Mouse (Mus musculus) mesoderm, embryonic 11.5 days (tissue): ENCODE data around the gene Clrn2.
A peak's percentile ranks its signal among the peaks of the same experiment; 100 is the strongest.
"Not testable (repeated sequence)": the region's sequence is repeated elsewhere in the genome, so short reads cannot be mapped to it uniquely, and the experiment has no call there.

Source experiments
- DNase-seq: peaks from one replicate; pipeline ENCODE4 v3.0.0-alpha.2; 2012; ENCODE audit warnings: low read depth, low spot score

The Clrn2 gene

DNA sequence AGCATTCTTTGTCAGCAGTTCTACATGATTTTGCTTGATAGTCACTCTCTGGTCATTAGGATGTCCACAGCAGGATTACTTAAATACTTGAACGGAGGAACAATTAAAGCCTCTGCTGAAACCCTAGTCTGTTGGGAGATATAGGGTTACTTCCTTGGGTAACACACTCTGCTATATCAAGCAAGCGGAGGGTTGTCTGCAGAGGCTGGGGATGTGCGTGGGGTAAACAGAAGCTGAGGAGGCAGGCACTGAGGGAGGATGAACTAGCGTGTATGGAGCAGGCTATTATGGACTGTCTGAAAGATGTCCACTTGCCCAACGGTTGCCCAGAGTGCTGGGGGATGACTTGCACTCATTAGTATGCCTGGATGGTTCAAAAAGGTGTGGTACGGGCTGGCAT is at the start of gene Clrn2:
Gene Clrn2, plus strand, starts transcription at position 301 of the 400 bp plus-strand sequence.
- no peak for DNase-seq

DNA sequence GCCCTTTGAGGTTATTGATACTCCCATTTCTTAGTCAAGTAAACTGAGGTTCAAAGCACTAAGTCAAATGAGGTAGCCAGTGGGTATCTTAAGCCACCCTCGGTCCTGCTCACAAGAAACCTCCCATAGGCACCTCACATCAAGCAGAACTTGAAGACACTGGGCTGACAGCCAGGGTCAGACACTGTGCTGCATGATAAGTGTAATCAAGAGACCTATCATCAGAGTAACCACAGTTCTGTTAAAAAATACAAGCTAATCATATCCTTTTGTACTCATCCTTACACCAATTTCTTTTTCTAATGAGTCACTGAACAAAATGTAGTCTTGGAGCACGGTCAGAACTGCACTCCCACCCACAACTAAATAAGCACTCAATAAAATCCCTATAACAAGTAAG is 47.4 kb upstream of the Clrn2 start:
- no peak for DNase-seq

DNA sequence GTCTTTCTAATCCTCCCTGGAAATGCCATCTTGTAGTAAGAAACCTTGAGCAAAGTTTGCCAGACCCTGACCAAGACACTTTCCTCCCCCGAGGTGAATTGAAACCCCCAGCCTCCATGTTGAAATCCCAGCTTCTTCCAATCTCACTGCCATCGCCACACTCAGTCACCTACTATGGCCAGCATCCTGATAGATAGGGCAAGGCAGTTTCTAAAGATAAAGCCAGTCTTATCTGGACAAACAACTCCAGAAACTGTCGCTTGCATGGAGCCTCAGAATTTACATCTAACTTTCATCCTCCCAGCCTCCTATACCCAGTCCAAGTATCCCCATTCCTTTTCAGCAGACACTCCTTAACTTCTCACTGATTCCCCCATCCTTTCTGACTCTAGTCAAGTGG is 37.1 kb upstream of the Clrn2 start:
- DNase-seq, result no peak

DNA sequence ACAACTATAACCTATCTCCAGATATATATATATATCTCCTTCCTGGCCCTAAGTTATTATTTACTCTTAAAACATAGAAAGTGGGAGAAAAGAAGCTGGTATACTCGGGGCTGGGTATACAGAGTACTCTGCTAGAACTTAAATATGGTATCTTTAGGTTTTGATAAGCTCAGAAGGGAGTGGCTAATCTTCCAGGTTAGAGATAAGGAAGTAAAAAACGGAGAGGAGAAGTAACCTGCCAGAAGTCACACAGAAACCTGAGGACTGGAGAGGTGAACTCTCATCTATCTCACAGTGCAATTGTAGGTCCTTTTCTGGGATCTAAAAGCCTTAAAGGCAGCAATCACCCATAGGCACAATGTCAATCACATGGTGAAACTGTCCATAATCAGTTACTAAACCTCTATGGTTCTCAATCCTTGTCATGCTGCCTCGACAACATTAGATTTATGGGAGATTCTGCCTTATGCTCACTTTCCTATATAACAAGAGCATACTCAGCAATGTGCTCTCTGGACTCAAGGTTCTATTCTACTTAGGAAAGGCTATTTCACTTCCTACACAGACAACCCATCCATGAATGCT is 35.6 kb upstream of the Clrn2 start:
- no peak for DNase-seq

DNA sequence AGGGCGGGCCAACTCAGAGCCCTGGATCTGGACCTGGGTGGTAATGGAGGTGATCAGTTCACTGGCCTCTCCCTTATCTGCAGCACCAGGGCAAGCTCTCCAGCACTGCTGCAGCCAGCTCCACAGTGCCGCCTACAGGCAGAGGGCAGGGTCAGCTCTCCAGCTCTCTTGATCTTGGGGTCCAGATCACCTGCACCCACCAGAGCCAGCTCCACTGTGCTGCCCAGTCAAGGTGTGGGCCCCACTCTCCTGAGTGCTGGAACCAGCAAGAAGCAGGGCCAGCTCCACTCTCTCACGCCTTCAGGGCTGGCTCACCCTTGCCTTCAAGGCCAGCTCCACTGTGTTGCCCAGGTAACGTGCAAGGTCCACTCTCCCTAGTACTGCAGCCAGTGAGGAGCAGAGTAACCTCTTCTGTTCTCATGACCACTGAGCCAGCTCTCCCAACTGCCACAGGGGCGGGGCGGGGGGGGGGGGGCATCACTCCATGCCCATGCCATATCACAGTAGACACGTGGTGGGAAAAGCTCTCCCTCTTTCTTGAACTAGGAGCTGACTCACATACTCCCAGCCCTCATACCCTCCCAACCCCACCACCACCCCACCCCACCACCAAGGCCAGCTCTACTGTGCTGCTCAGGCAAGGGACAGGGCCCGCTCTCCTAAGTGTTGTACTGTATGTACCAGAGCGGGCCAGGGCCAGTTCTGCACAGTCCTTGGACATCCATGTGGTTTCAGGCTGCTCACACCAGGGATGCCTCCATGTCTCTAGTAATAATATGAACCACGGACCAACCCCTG is 33.5 kb upstream of the Clrn2 start:
- DNase-seq, result peak; percentile 23

DNA sequence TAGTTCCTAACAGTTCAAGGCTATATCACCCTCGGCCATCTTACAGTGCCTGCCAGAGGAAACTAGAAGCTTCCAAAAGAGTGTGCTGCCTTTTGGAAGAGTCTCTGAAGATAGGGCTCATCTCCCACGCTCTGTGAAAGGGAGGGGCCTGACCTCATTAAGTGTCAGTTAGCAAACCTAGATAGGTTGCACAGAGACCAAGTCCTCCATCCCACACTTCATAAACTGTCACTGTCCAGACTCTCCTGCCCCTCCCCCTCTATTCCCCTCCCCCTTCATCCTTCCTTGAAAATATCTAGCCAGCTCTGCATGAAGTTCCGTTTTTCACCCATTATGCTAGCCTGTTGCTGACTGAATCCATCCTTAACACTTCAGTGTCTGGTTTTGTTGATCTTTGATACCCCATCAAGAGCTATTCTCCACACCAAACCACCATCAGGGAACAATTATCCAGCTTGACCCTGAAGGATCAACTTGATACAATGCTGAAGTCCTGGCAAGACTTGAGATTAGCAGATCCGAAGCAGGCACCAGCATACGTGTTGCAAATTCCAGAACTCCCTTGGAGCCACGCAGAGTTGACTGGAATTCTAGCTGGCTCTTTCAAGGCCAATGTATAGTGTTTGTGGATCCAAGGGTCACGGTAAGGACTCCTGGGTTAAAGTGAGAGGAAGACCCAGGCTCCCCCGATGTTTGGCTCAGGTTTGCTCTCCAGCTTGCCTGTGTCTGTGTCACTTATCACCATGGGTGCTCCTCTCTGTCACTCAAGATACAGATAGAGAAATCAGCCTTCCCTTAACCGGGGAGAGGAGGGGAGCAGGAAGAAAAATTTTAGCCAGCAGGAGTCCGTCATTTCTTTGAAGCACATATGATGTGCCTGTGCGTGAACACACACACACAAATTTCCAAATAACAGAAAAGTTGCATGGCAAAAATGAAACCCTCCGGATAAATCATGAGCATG is 31.4 kb upstream of the Clrn2 start:
- DNase-seq, result peak; percentile 29

DNA sequence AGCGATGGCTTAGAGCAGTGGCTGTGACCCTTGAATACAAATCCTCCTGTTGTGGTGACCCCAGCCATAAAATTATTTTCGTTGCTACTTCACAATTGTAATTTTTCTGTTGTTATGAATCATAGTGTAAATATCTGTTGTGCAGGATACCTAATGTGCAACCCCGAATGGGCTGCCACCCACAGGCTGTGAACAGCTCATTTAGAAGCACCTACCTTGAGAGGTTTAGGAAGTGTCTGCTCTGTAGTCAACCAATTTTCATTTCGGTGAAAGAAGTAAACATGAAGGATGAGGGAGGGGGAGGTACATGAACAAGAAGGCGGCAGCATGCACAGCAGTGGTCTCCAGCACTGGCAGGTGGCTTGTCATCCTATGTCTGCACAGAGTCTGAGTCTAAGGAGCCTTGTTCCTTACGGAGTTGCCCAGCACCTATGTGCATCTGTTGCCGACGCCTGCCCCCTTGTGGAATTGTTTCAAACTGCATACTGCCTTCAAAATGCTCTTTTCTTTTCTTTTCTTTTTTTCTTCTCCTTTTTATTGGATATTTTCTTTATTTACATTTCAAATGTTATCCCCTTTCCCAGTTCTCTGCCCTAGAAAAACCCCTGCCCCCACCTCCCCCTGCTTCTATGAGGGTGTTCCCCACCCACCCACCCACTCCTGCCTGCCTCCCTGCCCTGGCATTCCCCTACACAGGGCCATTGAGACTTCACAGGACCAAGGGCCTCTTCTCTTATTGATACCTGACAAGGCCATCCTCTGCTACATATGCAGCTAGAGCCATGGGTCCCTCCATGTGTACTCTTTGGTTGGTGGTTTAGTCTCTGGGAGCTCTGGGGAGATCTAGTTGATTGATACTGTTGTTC is 29.3 kb upstream of the Clrn2 start:
- peak; percentile 70 for DNase-seq

DNA sequence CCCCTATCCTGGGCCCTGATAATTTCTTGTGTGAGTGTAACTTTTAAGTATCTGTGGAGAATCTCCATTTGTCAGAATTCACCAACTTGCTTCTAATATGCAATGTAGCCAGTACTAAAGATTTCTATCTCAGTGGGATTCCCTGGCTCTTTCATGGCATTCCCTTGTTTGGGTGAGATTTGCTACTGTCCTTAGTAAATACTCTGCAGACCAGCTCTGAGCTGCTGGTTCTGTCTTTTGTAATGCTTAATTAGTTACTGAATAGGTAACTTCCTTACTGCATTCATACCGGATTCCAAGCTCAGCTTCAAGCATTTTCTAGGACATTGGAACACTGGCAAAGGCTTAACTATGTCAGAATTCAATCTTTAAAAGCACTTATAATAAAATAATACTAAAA is 27.8 kb upstream of the Clrn2 start:
- not testable (repeated sequence) for DNase-seq

DNA sequence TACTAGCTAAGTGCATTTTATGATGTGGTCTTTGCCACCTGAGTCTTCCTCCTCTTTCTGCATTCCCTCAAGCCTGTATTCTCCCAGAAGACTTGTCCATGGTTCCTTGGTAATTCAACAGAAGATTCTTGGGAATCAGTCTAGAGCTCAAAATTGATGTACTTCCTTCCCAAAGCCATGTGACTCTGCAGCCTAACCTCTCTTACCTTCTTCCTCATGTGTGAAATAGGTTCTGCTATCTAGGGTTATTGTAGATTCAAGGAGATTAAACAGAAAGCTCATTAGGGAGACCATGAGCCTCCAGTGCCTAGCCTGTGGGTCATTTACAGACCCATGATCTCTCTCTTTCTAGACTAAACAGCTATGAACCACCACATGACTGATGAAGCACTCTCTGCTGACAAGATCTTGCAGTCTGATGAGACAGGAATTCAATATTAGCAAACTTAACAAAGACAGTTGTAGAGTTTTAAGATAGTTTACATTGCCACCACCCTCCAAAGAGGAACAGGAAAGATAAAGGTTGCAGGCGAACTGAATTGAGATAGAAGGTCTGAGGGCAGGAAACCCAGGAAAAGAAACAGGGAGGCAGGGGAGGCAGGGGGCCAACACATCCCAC is 27.0 kb upstream of the Clrn2 start:
- no peak for DNase-seq

DNA sequence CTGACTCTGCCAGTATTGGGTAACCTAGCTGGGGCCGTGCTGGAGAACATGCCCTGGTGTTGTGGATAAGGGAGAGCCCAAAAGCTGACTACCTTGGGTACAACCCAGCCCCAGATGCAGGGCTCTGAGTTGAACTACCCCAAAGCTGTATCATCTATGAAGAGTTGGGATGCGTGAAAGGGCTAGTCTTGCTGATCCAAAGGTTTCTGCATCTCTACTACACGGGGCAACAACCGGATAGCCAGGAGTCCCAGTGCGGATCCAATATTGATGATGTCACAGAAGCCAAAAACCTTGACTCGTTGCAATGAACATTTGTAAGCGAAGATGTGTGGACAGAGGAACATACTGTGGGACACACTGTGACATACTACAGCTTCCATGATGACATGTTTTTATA is 25.7 kb upstream of the Clrn2 start:
- DNase-seq, result no peak

DNA sequence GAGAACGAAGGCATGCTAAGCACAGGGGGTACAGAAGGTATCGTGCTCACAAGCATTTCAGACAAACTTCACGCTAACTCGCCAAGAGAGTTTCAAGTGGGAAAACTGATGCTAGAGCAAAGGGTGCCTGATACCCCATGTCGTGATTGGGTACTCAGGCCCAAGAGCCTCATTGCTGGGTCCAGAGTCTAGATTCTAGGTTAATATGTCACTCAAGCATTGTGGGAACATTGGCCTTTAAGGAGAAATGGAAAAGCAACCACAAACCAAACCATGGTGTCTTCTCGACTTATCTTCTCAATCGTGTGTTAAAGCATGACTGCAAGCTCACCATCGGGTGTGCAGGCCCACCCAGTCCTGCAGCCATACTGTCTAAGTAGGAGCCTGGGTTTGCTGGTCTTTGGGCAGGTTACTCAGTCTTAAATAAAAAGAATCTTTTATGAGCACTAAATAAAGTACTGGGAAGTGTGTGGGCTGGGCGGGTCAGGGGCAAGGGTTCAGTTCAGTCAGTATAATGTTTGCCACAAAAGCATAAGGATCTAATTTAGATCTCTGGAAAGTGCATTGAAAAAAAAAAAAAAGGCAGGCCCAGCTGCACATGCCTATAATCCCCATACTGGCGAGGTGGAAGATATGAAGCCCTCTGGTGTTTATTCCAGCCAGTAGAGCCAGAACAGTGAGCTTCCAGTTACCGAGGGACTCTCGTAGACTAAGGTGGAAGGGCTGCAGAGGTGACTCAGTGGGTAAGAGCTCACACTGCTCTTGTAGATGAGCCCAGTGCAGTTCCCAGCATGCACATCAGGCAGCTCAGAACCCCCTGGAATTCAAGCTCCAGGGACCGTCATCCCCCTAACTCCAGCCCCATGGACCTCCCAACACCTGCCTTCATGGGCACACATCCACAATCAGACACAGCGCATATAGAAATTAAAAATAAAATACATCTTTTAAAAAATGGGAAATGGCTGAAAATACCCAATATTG is 17.3 kb upstream of the Clrn2 start:
- no peak for DNase-seq

DNA sequence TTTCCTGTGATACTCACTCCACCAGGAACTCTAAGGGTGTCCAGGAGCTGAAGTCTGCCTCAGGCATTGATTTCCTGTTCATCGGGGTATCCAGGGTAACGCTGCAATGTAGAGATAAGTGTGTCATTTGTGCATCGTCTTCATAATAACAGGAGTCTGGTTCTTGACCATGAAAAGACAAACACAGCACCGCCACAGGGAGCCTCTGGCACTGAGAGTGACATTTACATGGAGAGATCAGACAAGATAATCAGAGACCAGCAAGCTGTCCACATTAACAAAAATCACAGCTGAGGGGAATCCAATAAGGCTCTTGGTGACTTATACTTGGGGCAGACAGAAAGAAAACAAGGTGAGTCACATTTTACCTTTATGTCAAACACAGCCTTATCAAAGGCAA is 15.7 kb upstream of the Clrn2 start:
- DNase-seq, result no peak

DNA sequence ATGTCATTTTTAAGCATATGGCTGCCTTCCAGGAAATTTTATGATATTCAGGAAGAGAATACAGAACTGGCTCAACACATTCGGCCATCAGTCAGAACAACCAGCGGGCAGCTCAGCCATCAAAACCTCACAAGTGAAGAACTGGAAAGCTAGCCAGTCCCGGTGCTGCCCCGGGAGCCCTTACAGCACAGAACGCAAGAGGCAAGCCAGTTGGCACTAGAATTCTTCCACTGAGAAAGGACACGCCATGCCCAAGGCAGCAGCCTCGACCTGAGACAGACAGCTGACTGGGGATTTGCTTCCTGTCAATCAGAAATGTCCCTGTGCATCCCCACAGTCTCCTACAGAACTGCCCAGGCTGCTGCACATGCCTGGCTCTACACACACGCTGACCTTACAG is 15.2 kb upstream of the Clrn2 start:
- DNase-seq, result no peak

DNA sequence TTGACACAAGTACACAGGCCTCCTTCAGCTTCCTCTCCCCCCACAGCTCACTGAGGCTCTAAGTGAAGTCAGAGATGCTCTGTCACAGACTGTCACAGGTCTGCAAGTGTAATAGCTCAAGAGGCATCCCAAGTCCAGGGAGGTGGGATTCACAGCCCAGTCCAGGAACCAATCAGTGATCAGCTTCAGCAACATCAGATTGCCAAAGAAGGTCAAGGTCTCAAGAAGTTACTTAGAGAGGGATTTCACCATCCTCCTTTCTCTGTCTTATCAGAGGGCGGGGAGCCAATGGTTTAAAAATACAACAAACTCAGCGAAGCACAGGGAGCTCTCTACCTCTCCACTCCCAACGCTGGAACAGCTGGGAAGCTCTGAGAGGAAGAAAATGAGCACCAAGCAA is 12.4 kb upstream of the Clrn2 start:
- no peak for DNase-seq

DNA sequence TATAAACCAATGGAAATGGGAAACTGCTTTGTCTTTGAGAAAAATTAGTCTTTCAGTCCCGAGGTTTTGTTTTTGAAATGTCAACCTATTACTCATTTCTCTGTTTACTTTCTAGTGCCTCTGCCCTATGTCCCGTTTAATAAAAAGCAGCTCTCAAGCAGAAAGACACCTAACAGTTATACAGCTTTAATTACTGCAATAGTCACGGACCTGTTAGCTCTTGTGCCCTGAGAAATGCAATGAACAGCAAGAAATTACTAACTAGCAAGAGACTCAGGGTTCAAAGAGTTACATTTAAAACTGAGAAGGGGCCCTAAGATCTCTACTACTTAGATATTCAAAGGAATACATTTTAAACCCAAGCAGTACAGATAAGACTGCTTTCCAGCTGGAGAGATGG is 11.8 kb upstream of the Clrn2 start:
- no peak for DNase-seq

DNA sequence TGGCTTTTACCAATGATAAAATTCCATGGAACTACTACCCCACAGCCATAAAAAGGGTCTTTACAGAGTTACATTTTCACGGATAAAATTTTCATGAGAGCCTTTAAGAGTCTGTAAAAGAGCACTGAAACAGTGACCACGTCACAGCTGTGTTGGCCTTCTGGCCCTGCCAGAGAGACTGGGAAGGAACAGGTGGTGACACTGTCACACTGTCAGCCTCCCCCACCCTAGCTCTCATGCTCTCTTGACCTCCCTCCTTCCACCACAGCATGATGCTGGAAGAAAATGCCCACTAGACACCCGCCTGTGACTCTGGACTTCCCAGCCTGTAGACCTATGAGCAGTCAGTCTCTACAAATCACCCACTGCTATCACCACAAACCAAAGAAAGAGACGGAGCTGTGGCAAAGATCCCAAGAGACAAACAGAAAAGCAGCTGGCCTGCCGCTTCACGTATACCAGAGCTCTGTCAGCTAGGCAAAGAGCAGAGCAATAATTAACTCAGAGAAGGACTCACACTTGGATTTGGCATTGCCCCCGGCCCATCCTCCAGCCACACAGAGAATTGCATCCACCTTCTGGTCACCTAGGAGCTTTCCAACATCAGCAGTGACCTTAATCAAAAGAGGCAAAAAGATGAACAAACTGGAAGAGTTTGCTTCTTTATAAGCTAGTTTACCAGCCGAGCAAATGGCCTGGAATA is 9.3 kb upstream of the Clrn2 start:
- no peak for DNase-seq

DNA sequence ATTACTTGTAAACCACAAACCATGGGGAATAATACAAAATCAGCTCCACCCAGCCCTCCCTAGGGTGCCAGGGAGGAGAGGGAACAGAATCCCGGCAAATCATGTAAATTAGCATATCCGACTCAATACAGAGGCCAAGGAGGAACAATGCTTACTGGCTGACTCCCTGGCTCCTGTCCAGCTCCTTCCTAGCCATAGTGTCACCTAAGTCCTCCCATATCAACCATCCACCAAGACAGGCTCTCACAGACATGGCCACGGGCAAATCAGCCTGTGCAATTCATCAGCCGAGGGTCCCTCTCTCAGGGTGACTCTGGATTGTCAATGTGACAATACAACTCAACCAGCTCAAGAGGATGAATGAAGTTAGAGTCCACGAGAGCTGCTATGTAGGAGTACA is 4.9 kb upstream of the Clrn2 start:
- no peak for DNase-seq

DNA sequence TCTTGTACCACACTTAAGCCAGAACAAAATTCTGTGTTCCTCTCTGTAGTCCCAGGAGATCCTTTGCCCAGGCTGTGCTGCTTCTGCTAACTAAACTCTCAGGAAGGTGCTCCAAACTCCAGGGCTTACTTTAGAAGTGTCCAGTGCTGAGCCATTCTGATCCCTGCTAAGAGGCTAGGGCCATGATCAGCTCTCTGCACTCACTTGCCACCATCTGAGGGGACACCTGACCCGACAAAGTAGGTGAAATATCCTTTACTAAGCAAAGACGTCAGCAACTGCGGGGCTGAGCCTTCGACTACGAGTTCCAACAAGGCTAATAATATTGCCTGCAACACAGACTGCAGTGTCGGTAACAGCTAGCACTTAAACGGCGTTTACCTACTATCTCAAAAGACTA is 4.3 kb upstream of the Clrn2 start:
- DNase-seq, result no peak
